Mouse (Mus musculus) adrenal gland, postnatal 4 days (tissue): ENCODE results near the gene 2900011O08Rik. TPM values are rescaled to one million over a fixed set of nuclear protein-coding genes. Genes with fewer than 3 reads are reported as not detected.
A peak's percentile ranks its signal among the peaks of the same experiment; 100 is the strongest.
"Not testable (repeated sequence)": the region's sequence is repeated elsewhere in the genome, so short reads cannot be mapped to it uniquely, and the experiment has no call there.

Experiments
- DNase-seq, 2 experiments: peaks; one replicate each; pipeline ENCODE4 v3.0.0; 2021 to 2022; ENCODE audit warnings: low spot score in 2 of 2, mixed read lengths in 2 of 2
- long read RNA-seq, 2 experiments: library from polyadenylated mRNA; stranded (forward); transcript quantifications; one replicate each; pipeline ENCODE4 v2.0.0; 2021
- total RNA-seq, 2 experiments: library from RNA; stranded (reverse); gene quantifications; 2 replicates each; pipeline ENCODE4 v1.2.3; 2021

Gene 2900011O08Rik
- 1 to 10 TPM; 2.9 to 4.7 TPM for total RNA-seq
- long read RNA-seq, experiment 1, result 0 reads
- long read RNA-seq, experiment 2, partial matches to known transcripts, result 1 of 3 reads
- long read RNA-seq, experiment 2, other reads (novel, unspliced or antisense), result 0 of 3 reads

- DNase-seq, result no peak
Observed at GRCm38 (mm10) chr16:13986574-13987478, at the start of gene 2900011O08Rik, which contains the start of gene Ifitm7. TSS of gene 2900011O08Rik (plus strand) at chr16:13986604. TSS of gene Ifitm7 (minus strand) at chr16:13986888.

DNA sequence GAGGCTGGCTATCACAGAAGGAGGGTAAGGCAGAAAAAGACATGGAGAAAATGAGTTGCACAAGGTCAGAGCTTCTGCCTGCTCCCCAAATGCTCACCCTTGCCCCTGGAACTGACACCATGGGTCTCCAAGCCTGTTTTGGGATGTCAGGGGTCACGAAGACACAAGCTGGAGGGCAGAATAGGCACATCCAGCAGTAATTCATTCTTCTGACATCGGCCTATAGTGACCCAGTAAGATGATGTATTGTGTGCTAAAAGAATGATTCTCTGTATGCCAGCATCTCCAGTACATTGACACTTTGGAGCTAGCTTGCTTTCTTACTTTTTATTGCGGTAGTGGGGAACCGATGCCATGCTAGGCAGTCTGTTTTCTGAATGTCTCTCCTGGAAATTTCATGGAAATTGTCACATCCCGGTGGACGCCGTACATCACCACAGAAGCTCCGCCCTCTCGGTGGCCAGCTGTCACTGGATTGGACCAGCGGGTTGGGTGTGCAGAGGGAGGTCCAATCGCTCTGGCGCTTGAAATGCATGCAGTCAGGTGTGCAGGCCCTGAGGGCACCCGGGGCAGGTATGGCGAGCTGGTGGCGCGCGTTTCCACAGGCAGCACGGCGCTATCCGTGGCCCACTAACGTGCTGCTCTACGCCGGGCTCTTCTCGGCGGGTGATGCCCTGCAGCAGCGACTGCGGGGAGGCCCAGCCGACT is 46.1 kb upstream of the 2900011O08Rik start:
- peak; percentile 5 to 18 for DNase-seq

DNA sequence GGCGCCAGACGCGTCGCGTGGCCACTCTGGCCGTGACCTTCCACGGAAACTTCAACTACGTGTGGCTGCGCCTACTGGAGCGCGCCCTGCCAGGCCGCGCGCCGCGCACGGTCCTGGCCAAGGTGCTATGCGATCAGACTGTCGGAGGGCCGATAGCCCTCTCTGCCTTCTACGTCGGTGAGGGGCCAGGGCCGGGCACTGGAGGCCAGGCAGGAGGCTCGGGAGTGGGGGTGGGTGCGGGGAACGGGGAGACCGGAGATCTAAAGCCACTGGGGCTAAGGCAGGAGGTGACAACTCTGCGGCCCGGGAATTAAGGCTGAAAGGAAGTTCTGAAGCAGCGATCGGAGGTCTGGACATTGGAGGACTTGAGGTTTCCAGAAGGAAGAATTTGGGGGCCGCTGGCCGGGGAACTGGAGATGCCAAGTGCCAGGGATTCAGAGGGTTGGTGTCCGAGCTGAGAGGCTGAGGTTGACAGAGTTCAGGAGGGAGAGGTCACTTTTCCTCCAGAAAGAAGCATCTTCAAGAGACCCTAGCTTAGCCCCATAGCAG is 45.5 kb upstream of the 2900011O08Rik start:
- peak in 1 of 2 experiments; percentile 5 for DNase-seq

DNA sequence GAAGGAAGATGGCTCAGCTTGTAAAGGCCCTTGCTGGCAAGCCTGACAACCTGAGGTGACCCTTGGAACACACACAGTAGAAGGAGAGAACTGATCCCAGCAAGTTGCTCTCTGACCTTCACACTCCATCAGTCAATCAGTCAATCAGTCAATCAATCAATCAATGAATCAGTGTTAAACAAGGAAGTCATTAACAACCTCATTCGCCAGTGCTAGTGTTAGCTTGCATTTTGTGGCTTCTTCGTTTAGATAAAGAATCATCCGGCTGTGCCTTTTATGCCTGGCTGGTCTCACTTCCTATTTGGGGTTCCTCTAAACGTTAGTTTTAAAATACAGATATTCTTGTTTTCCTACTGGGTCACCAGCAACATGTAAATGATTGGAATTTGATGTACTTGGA is 42.2 kb upstream of the 2900011O08Rik start:
- no peak for DNase-seq

DNA sequence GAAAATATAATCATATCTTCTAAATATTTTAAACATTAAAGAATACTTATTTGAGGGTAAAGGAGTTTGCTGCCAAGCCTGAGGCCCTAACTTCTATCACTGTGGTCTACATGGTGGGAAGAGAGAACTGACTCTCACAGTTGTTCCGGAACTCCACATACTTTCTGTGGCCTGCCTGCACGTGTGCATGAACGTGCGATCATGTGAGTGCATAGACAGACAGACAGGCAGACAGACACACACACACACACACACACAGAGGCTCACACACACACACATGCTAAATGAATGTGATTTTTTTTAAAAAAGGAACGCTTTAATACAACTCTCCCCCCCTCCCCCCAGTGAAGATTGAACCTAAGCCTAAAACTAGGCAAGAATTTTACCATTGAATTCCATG is 41.7 kb upstream of the 2900011O08Rik start:
- DNase-seq, result no peak

DNA sequence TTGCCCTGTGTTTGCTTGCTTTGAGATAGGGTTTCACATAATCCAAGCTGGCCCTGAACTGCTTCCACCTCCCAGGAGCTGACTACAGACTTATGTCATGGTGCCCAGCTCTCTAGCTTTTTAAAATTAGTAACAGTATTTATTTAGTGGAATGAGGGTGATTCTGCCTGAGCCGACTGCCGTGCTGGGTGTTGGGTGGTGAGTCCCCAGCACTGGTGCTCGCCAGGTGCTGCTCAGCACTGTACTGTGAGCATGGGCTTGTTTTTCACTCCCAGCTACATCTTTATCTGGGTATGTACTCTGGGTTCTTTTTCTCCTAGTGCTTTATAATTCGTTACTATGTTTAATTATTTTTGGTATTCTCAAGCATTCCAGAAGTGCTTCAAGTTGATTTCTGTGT is 41.3 kb upstream of the 2900011O08Rik start:
- no peak for DNase-seq

- DNase-seq, result no peak
Observed at GRCm38 (mm10) chr16:13946306-13946705, 40.1 kb upstream of the 2900011O08Rik start.

GRCm38 (mm10) chr16:13951245-13951644 is 35.2 kb upstream of the 2900011O08Rik start:
- no peak for DNase-seq

GRCm38 (mm10) chr16:13962053-13962452 is 24.4 kb upstream of the 2900011O08Rik start:
- no peak for DNase-seq

- DNase-seq, result no peak
Observed at GRCm38 (mm10) chr16:13969096-13969495, 17.3 kb upstream of the 2900011O08Rik start.

DNA sequence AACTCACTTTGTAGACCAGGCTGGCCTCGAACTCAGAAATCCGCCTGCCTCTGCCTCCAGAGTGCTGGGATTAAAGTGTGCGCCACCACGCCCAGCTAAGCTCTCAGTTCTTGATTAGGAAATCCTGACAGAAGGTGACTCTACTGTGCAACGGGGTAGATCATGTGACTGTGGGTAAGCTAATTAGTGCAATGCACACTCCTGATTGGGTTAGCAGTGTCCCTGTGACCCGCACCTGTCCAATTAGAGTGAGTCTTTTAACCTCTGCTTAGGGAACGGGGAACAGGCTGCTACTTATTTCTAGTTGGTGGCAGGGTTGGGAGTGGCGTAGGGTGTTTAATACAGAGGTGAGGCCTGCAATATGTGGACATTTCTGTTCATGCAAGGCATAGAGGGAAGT is 14.4 kb upstream of the 2900011O08Rik start:
- DNase-seq, result no peak

GRCm38 (mm10) chr16:13976358-13976896 is 10.0 kb upstream of the 2900011O08Rik start:
- DNase-seq, result not testable (repeated sequence)

- DNase-seq, result not testable (repeated sequence)
Observed at GRCm38 (mm10) chr16:13977026-13977425, 9.4 kb upstream of the 2900011O08Rik start.

- DNase-seq, result not testable (repeated sequence)
Observed at GRCm38 (mm10) chr16:13981726-13982125, 4.7 kb upstream of the 2900011O08Rik start.

GRCm38 (mm10) chr16:13983161-13983560 is 3.2 kb upstream of the 2900011O08Rik start:
- DNase-seq, result no peak

GRCm38 (mm10) chr16:13986197-13986573 is 219 bp upstream of the 2900011O08Rik start:
- DNase-seq, result no peak

GRCm38 (mm10) chr16:13992518-13993248 is 6.3 kb downstream of the 2900011O08Rik start:
- DNase-seq, result no peak

DNA sequence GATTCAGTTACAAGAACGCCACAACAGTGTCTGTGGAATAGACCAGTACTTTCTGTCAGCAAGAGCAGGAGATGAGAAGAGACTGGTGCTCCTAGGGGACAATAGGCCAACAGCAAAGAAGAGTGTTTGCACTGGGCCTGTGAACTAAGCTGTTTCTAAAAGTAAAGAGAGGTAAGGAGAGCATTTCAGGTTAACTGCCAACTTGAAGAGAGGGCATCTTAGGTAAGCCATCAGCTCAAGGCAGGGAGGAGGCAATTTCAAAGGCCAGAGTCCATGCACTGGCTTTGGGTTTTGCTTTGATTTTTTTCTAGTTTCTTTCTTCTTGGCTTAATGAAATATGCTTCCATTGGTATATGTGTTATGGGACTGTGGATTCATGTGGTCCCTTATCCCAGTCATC is 7.7 kb downstream of the 2900011O08Rik start:
- no peak for DNase-seq

DNA sequence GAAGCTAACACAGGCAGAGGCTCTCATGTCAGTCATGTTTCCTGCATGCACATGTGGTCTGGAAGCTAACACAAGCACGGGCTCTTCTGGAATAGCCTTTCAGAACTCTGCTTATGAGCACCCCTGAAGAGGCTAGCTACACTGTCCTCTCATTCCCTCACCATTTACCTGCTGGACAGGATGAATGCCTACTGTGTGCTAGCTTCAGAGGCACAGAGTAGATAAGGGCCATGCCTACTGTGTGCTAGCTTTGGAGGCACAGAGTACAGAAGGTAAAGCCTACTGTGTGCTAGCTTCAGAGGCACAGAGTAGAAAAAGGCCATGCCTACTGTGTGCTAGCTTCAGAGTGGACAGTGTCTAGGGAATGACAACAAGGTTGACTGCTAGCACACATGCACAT is 8.1 kb downstream of the 2900011O08Rik start:
- DNase-seq, result no peak

DNA sequence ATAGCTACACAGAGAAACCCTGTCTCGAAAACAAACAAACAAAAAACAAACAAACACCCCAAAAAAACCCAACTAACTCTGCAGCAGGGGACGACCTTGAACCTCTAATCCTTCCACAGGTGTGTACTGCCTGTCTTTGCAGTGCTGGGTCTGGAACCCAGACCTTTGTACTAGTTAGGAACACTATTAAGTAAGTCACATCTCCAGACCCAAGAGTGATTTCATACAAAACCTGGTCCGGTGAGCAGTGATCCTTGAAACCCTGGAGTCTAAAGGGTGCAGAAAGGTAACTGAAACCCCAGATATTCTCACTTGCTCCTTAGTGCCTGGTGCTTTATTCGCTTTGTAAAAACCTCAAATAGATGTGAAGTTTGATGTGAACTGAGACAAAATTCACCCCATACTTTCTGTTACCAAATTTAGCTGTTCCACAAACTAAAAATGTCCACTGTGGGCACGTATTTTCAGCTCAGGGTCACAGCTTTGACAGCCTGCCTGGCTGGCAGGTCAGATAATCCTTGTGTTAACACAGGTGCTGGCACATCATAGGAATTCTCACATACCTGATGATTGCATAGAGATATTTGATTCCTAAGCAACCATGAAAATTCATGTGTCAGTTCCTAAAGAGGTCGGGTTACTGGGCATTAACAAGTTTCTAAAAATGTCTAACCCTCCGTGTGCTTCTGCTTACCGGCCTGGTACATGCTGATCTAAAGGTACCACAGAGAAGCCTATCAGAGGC is 17.2 kb downstream of the 2900011O08Rik start:
- no peak for DNase-seq
